Mouse (Mus musculus) myocyte (in vitro differentiated cells): ENCODE results near the gene Sh3kbp1. TPM values are rescaled to one million over a fixed set of nuclear protein-coding genes. Genes with fewer than 3 reads are reported as not detected.

ENCODE experiments used
- H3K27me3 ChIP-seq: one replicate; pipeline ENCODE4 v1.6.1; 2011; ENCODE audit not compliant: control insufficient read depth, insufficient read depth, insufficient read length
- H3K36me3 ChIP-seq: one replicate; pipeline ENCODE4 v1.6.1; 2011; ENCODE audit not compliant: control insufficient read depth, insufficient read depth
- H3K4me2 ChIP-seq: one replicate; pipeline ENCODE4 v1.6.1; 2011; ENCODE audit warnings: low read depth, control low read depth
- H3K4me3 ChIP-seq: one replicate; pipeline ENCODE4 v1.5.1; 2011; ENCODE audit warnings: mild to moderate bottlenecking, control low read depth, moderate library complexity
- H3K79me2 ChIP-seq: one replicate; pipeline ENCODE4 v1.6.1; 2011; ENCODE audit not compliant: control insufficient read depth, insufficient read depth
- H3ac ChIP-seq: one replicate; pipeline ENCODE4 v1.6.1; 2011; ENCODE audit not compliant: control insufficient read depth, insufficient read length
- POLR2A ChIP-seq: IDR thresholded peaks from one replicate; pipeline ENCODE4 v1.6.1; 2011; ENCODE audit warnings: low read depth, mild to moderate bottlenecking, control low read depth, moderate library complexity; ENCODE audit not compliant: insufficient read length
- POLR2AphosphoS2 ChIP-seq: IDR thresholded peaks from one replicate; pipeline ENCODE4 v1.6.1; 2011; ENCODE audit warnings: low read depth, control low read depth; ENCODE audit not compliant: insufficient read length
- TCF12 ChIP-seq: IDR thresholded peaks from one replicate; pipeline ENCODE4 v1.6.1; 2011; ENCODE audit warnings: mild to moderate bottlenecking, control low read depth; ENCODE audit not compliant: poor library complexity, insufficient read depth, severe bottlenecking
- TCF3 ChIP-seq: IDR thresholded peaks from one replicate; pipeline ENCODE4 v1.6.1; 2011; ENCODE audit warnings: low read depth, control low read depth; ENCODE audit not compliant: insufficient read length
- USF1 ChIP-seq: IDR thresholded peaks from one replicate; pipeline ENCODE4 v1.6.1; 2011; ENCODE audit warnings: low read depth, mild to moderate bottlenecking, control low read depth, moderate library complexity
- polyA plus RNA-seq: library from polyadenylated mRNA; unstranded; fragments of >200 nt; fragmentation: generic; extraction: Trizol; gene quantifications from one replicate; pipeline ENCODE4 v1.2.1, GENCODE M21; 2012; ENCODE audit warnings: missing spikeins

The Sh3kbp1 gene
- polyA plus RNA-seq, 1 experiment = 31.7 TPM

DNA sequence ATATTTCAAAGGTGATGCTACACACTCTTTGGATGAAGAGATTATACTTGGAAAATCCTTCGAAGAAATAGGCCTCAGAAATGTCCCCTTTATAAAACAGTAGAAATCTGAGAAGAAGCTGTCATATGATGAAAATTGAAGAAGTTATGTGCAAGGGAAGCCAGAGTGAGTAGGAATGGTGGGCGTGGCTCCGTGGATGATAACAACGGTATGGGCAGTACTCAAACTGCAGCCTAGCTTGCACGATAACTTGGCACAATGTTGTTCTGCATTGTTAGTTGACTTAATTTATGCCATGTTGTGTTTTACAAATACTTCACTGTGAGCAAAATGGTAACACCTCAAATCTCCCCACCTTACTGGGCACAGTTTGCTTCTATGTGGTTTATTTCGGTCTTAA lies 368.7 kb downstream of the Sh3kbp1 start:
- Histone ChIP-seq H3K36me3 (no peaks in the 10 kb centered on the region), H3K27me3 (no peaks in the 10 kb centered on the region), H3ac (no peak overlapping the region), H3K79me2 (no peaks in the 10 kb centered on the region), H3K4me3 (no peak overlapping the region), H3K4me2 (no peak overlapping the region)
- TF ChIP-seq TCF12 (no peak), TCF3 (no peak), POLR2A (no peak), POLR2AphosphoS2 (no peak), USF1 (no peak)

Other genes starting within 250 kb of the Sh3kbp1 start
- 0.02 TPM for gene Map7d2, start 212.7 kb upstream of the Sh3kbp1 start, polyA plus RNA-seq
- 2.6 TPM for gene Bclaf3, start 100.6 kb upstream of the Sh3kbp1 start, polyA plus RNA-seq